Mouse (Mus musculus): ENCODE measurements at regions not wholly inside any gene's neighbourhood (a gene's known extent, or its start where the extent isn't known, plus 50 kb on each side); places are given as distances from the start of the nearest gene placed in this dataset.

DNA sequence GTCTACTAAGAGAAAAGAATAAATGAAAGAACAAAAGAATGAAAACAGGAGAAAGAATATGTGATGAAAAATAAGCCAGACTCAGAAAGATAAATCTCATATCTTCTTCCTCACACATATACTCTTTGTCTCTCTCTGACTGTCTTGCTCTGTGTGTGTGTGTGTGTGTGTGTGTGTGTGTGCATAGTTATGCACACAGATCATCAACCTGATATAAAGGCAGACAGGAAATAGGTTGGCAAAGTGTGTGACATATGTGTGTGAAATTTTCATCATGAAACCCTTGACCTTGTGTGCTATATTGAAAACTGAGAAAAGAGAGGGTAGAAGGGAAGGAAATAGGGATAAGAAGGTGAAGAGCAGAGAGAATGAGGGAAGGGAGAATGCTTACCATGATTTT, 195.5 kb upstream of the Nrp1 start:
- H3K4me2 ChIP-seq (ENCODE audit: low read depth) = no peak overlapping the region
- H3K4me3 ChIP-seq = no peak overlapping the region
- no peak for TF ChIP-seq MYOG (IDR thresholded peaks at IDR 0.05; ENCODE audit: control insufficient read depth in 1 of 3, insufficient read depth in 1 of 3, insufficient read length in 2 of 3, low read depth in 2 of 3)
- no peak for TF ChIP-seq REST (IDR thresholded peaks at IDR 0.05; ENCODE audit: insufficient read depth, insufficient read length)
- H3ac ChIP-seq (ENCODE audit: control insufficient read depth, insufficient read length) = no peak overlapping the region
- no peaks in the 10 kb centered on the region for H3K36me3 ChIP-seq (ENCODE audit: control insufficient read depth, insufficient read depth)
- H3K27me3 ChIP-seq (ENCODE audit: control insufficient read depth, insufficient read depth, insufficient read length) = no peaks in the 10 kb centered on the region
- no peaks in the 10 kb centered on the region for H3K79me2 ChIP-seq (ENCODE audit: control insufficient read depth, insufficient read depth)

DNA sequence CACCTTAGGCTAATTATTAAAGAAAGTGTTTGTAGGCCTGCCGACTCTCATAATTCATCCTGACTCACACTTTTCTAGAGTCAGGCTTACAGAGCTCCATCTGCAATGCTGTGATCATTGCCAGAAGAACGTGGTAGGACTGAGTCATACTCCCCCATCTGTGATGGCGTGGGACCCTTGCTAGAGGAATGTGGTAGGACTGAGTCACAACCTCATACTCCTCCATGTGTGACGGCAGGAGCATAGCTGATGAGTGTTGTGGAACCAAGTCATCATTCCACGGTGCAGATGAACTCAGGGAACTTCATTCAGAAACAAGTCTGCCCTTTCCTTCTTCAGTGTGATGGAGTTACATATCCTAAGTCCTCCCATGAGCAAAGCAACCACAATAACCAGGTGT, 193.4 kb upstream of the Nrp1 start:
- H3K27me3 ChIP-seq (ENCODE audit: control insufficient read depth, insufficient read depth, insufficient read length) = no peaks in the 10 kb centered on the region
- TF ChIP-seq REST (IDR thresholded peaks at IDR 0.05; ENCODE audit: insufficient read depth, insufficient read length) (no peak), USF1 (IDR thresholded peaks at IDR 0.05; ENCODE audit: low read depth) (no peak), MYOG (IDR thresholded peaks at IDR 0.05; ENCODE audit: control insufficient read depth in 1 of 3, insufficient read depth in 1 of 3, insufficient read length in 2 of 3, low read depth in 2 of 3) (peak in 1 of 3 experiments; percentile 10), POLR2AphosphoS2 (IDR thresholded peaks at IDR 0.05; ENCODE audit: insufficient read length, low read depth) (no peak), TCF3 (IDR thresholded peaks at IDR 0.05; ENCODE audit: insufficient read length, low read depth) (no peak), MAX (IDR thresholded peaks at IDR 0.05; ENCODE audit: low read depth) (no peak), MYOD1 (IDR thresholded peaks at IDR 0.05; ENCODE audit: control insufficient read depth in 1 of 3, insufficient read length in 2 of 3, low read depth in 2 of 3) (peak in 2 of 3 experiments; percentile 37 to 59), POLR2A (IDR thresholded peaks at IDR 0.05; ENCODE audit: insufficient read length, low read depth) (no peak), SRF (IDR thresholded peaks at IDR 0.05; ENCODE audit: control insufficient read depth, insufficient read length, low read depth) (no peak), CEBPB (IDR thresholded peaks at IDR 0.05; ENCODE audit: insufficient read depth, poor library complexity, severe bottlenecking) (no peak), TCF12 (IDR thresholded peaks at IDR 0.05; ENCODE audit: insufficient read depth, poor library complexity, severe bottlenecking) (no peak), E2F4 (IDR thresholded peaks at IDR 0.05; ENCODE audit: insufficient read depth) (no peak)
- H3ac ChIP-seq (ENCODE audit: control insufficient read depth, insufficient read length) = no peak overlapping the region
- H3K36me3 ChIP-seq (ENCODE audit: control insufficient read depth, insufficient read depth) = no peaks in the 10 kb centered on the region
- no peak overlapping the region for H3K4me3 ChIP-seq
- no peaks in the 10 kb centered on the region for H3K79me2 ChIP-seq (ENCODE audit: control insufficient read depth, insufficient read depth)
- H3K4me2 ChIP-seq (ENCODE audit: low read depth) = peak overlapping the region; percentile 42

DNA sequence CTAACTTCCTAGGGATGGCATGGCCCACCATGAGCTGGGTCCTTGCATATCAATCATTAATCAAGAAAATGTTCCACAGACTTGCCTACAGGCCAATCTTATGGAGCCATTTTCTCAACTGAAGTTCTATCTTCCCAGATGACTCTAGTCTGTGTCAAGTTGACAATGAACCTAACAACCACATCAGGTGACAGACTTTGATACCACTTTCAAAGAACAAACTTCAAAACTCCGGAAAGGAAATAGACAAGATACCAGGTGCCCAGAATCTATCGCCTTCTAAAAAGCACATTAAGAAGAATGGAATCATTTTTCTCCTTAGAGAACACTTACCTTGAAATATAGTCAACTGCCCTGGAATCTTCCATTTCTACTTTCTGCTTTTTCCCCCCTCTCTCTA, 192.8 kb upstream of the Nrp1 start:
- Histone ChIP-seq H3K4me3 (no peak overlapping the region), H3K36me3 (ENCODE audit: control insufficient read depth, insufficient read depth) (no peaks in the 10 kb centered on the region), H3K27me3 (ENCODE audit: control insufficient read depth, insufficient read depth, insufficient read length) (no peaks in the 10 kb centered on the region), H3ac (ENCODE audit: control insufficient read depth, insufficient read length) (no peak overlapping the region), H3K79me2 (ENCODE audit: control insufficient read depth, insufficient read depth) (no peaks in the 10 kb centered on the region), H3K4me2 (ENCODE audit: low read depth) (peak overlapping the region; percentile 42)
- TF ChIP-seq TCF12 (IDR thresholded peaks at IDR 0.05; ENCODE audit: insufficient read depth, poor library complexity, severe bottlenecking) (no peak), TCF3 (IDR thresholded peaks at IDR 0.05; ENCODE audit: insufficient read length, low read depth) (no peak), MYOG (IDR thresholded peaks at IDR 0.05; ENCODE audit: control insufficient read depth in 1 of 3, insufficient read depth in 1 of 3, insufficient read length in 2 of 3, low read depth in 2 of 3) (no peak), MAX (IDR thresholded peaks at IDR 0.05; ENCODE audit: low read depth) (no peak), USF1 (IDR thresholded peaks at IDR 0.05; ENCODE audit: low read depth) (no peak), CEBPB (IDR thresholded peaks at IDR 0.05; ENCODE audit: insufficient read depth, poor library complexity, severe bottlenecking) (no peak), SRF (IDR thresholded peaks at IDR 0.05; ENCODE audit: control insufficient read depth, insufficient read length, low read depth) (no peak), MYOD1 (IDR thresholded peaks at IDR 0.05; ENCODE audit: control insufficient read depth in 1 of 3, insufficient read length in 2 of 3, low read depth in 2 of 3) (no peak), POLR2AphosphoS2 (IDR thresholded peaks at IDR 0.05; ENCODE audit: insufficient read length, low read depth) (no peak), POLR2A (IDR thresholded peaks at IDR 0.05; ENCODE audit: insufficient read length, low read depth) (no peak), REST (IDR thresholded peaks at IDR 0.05; ENCODE audit: insufficient read depth, insufficient read length) (no peak), E2F4 (IDR thresholded peaks at IDR 0.05; ENCODE audit: insufficient read depth) (no peak)

DNA sequence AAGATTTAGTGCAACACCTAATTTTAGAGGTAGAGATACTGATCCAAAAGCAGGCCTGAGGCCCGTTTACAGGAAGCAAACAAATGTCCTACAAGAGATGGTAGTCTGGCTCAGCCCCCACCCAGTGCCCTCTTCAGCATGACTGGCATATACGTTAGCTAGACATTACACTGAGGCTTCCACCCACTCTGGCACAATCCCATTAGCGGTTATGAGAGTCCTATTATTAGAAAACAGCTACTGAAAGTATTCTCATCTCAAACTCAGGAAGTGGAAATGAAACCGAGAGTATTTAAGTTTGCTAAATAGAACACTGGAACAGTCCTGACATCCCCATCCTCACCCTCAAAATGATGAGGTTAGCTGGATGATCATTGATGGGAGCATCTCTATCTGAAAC, 192.3 kb upstream of the Nrp1 start:
- H3K79me2 ChIP-seq (ENCODE audit: control insufficient read depth, insufficient read depth) = no peaks in the 10 kb centered on the region
- H3ac ChIP-seq (ENCODE audit: control insufficient read depth, insufficient read length) = no peak overlapping the region
- no peak overlapping the region for H3K4me2 ChIP-seq (ENCODE audit: low read depth)
- H3K27me3 ChIP-seq (ENCODE audit: control insufficient read depth, insufficient read depth, insufficient read length) = no peaks in the 10 kb centered on the region
- no peak overlapping the region for H3K4me3 ChIP-seq
- no peaks in the 10 kb centered on the region for H3K36me3 ChIP-seq (ENCODE audit: control insufficient read depth, insufficient read depth)
- TF ChIP-seq USF1 (IDR thresholded peaks at IDR 0.05; ENCODE audit: low read depth) (no peak), MAX (IDR thresholded peaks at IDR 0.05; ENCODE audit: low read depth) (no peak), MYOD1 (IDR thresholded peaks at IDR 0.05; ENCODE audit: control insufficient read depth in 1 of 3, insufficient read length in 2 of 3, low read depth in 2 of 3) (no peak), MYOG (IDR thresholded peaks at IDR 0.05; ENCODE audit: control insufficient read depth in 1 of 3, insufficient read depth in 1 of 3, insufficient read length in 2 of 3, low read depth in 2 of 3) (no peak), POLR2A (IDR thresholded peaks at IDR 0.05; ENCODE audit: insufficient read length, low read depth) (no peak), CEBPB (IDR thresholded peaks at IDR 0.05; ENCODE audit: insufficient read depth, poor library complexity, severe bottlenecking) (no peak), POLR2AphosphoS2 (IDR thresholded peaks at IDR 0.05; ENCODE audit: insufficient read length, low read depth) (no peak), TCF12 (IDR thresholded peaks at IDR 0.05; ENCODE audit: insufficient read depth, poor library complexity, severe bottlenecking) (no peak), REST (IDR thresholded peaks at IDR 0.05; ENCODE audit: insufficient read depth, insufficient read length) (no peak), SRF (IDR thresholded peaks at IDR 0.05; ENCODE audit: control insufficient read depth, insufficient read length, low read depth) (no peak), TCF3 (IDR thresholded peaks at IDR 0.05; ENCODE audit: insufficient read length, low read depth) (no peak), E2F4 (IDR thresholded peaks at IDR 0.05; ENCODE audit: insufficient read depth) (no peak)

DNA sequence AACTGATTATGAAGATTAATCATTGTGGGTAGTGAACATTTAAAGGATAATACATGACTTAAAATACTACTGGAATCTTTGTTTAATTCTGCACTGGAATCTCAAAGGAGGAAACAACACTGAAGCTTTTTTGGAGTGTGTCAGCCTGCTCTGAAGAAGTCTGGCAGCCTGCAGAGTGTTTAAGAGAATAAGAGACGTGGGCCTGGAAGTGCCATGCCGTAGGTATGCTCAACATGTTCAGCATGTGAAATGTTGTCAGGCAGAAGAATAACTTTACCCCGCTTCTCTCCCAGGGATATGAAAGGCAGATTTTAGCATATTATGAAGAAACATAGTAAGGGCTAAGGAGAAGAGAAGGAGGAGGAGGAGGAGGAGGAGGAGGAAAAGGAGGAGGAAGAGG, 189.6 kb upstream of the Nrp1 start:
- no peaks in the 10 kb centered on the region for H3K79me2 ChIP-seq (ENCODE audit: control insufficient read depth, insufficient read depth)
- TF ChIP-seq SRF (IDR thresholded peaks at IDR 0.05; ENCODE audit: control insufficient read depth, insufficient read length, low read depth) (no peak), MYOG (IDR thresholded peaks at IDR 0.05; ENCODE audit: control insufficient read depth in 1 of 3, insufficient read depth in 1 of 3, insufficient read length in 2 of 3, low read depth in 2 of 3) (no peak), CEBPB (IDR thresholded peaks at IDR 0.05; ENCODE audit: insufficient read depth, poor library complexity, severe bottlenecking) (no peak), TCF12 (IDR thresholded peaks at IDR 0.05; ENCODE audit: insufficient read depth, poor library complexity, severe bottlenecking) (no peak), E2F4 (IDR thresholded peaks at IDR 0.05; ENCODE audit: insufficient read depth) (no peak), MAX (IDR thresholded peaks at IDR 0.05; ENCODE audit: low read depth) (no peak), REST (IDR thresholded peaks at IDR 0.05; ENCODE audit: insufficient read depth, insufficient read length) (no peak), USF1 (IDR thresholded peaks at IDR 0.05; ENCODE audit: low read depth) (no peak), MYOD1 (IDR thresholded peaks at IDR 0.05; ENCODE audit: control insufficient read depth in 1 of 3, insufficient read length in 2 of 3, low read depth in 2 of 3) (no peak), POLR2AphosphoS2 (IDR thresholded peaks at IDR 0.05; ENCODE audit: insufficient read length, low read depth) (no peak), TCF3 (IDR thresholded peaks at IDR 0.05; ENCODE audit: insufficient read length, low read depth) (no peak), POLR2A (IDR thresholded peaks at IDR 0.05; ENCODE audit: insufficient read length, low read depth) (no peak)
- no peaks in the 10 kb centered on the region for H3K27me3 ChIP-seq (ENCODE audit: control insufficient read depth, insufficient read depth, insufficient read length)
- no peak overlapping the region for H3K4me2 ChIP-seq (ENCODE audit: low read depth)
- no peaks in the 10 kb centered on the region for H3K36me3 ChIP-seq (ENCODE audit: control insufficient read depth, insufficient read depth)
- no peak overlapping the region for H3K4me3 ChIP-seq
- H3ac ChIP-seq (ENCODE audit: control insufficient read depth, insufficient read length) = no peak overlapping the region

Measured in myocyte (in vitro differentiated cells).